Mouse (Mus musculus) ES-Bruce4 (cell line): ENCODE results near the gene Cacnb3. TPM values are rescaled to one million over a fixed set of nuclear protein-coding genes. Genes with fewer than 3 reads are reported as not detected.

Experiments used
- H3K27ac ChIP-seq: 2 replicates; pipeline ENCODE4 v1.5.1; 2012; ENCODE audit warnings: low read length, inconsistent platforms; ENCODE audit not compliant: insufficient read depth
- H3K27me3 ChIP-seq: 2 replicates; pipeline ENCODE4 v1.6.1; 2012; ENCODE audit warnings: mild to moderate bottlenecking, low read length, inconsistent platforms; ENCODE audit not compliant: control insufficient read depth, poor library complexity, insufficient read depth, severe bottlenecking
- H3K36me3 ChIP-seq: 2 replicates; pipeline ENCODE4 v1.6.1; 2012; ENCODE audit warnings: inconsistent platforms, mild to moderate bottlenecking, low read length, moderate library complexity; ENCODE audit not compliant: control insufficient read depth, poor library complexity, insufficient read depth, severe bottlenecking
- H3K4me1 ChIP-seq: one replicate; pipeline ENCODE4 v1.8.1; 2011; ENCODE audit warnings: low read length; ENCODE audit not compliant: control insufficient read depth, insufficient read depth
- H3K4me3 ChIP-seq: 2 replicates; pipeline ENCODE4 v1.5.1; 2011; ENCODE audit warnings: low read depth, mild to moderate bottlenecking, low read length
- H3K9ac ChIP-seq: 2 replicates; pipeline ENCODE4 v1.6.1; 2012; ENCODE audit warnings: low read depth, mild to moderate bottlenecking, inconsistent platforms; ENCODE audit not compliant: poor library complexity, severe bottlenecking
- H3K9me3 ChIP-seq: replicated peaks from 2 replicates; pipeline ENCODE4 v1.6.1; 2012; ENCODE audit warnings: mild to moderate bottlenecking, low read length, inconsistent platforms; ENCODE audit not compliant: control insufficient read depth, poor library complexity, insufficient read depth, severe bottlenecking
- CTCF ChIP-seq: IDR thresholded peaks from one replicate; pipeline ENCODE4 v1.8.1; 2011; ENCODE audit warnings: low read depth, low read length
- EP300 ChIP-seq: IDR thresholded peaks from 2 replicates; pipeline ENCODE4 v1.6.1; 2011; ENCODE audit warnings: low read depth, low read length; ENCODE audit not compliant: insufficient read depth
- POLR2A ChIP-seq: IDR thresholded peaks from one replicate; pipeline ENCODE4 v1.8.1; 2011; ENCODE audit warnings: low read length; ENCODE audit not compliant: insufficient read depth
- polyA plus RNA-seq: library from polyadenylated mRNA; stranded (reverse); fragments of >200 nt; gene quantifications from 2 replicates; pipeline ENCODE4 v1.2.4, GENCODE M21; 2011; ENCODE audit warnings: low read depth; ENCODE audit not compliant: missing spikeins, insufficient read depth, insufficient read length

Gene Cacnb3
- polyA plus RNA-seq, 1 experiment: 16.8 TPM

- Histone ChIP-seq H3K27me3 (no peaks in the 10 kb centered on the region), H3K9me3 (no peaks in the 10 kb centered on the region), H3K4me1 (peaks cover 10% of the 10 kb centered on the region)
Measured at GRCm38 (mm10) chr15:98622721-98623120, 7.9 kb upstream of the Cacnb3 start.

GRCm38 (mm10) chr15:98623361-98623821 is 7.2 kb upstream of the Cacnb3 start:
- H3K9ac ChIP-seq: no peak overlapping the region
- H3K9me3 ChIP-seq: no peaks in the 10 kb centered on the region
- H3K36me3 ChIP-seq: no peaks in the 10 kb centered on the region
- H3K27me3 ChIP-seq: no peaks in the 10 kb centered on the region
- TF ChIP-seq POLR2A (no peak), EP300 (no peak), CTCF (no peak)
- H3K27ac ChIP-seq: no peak overlapping the region
- no peak overlapping the region for H3K4me3 ChIP-seq
- peaks cover 13% of the 10 kb centered on the region for H3K4me1 ChIP-seq

More at GRCm38 (mm10) chr15:98622721-98623120, 7.9 kb upstream of the Cacnb3 start:
- no peaks in the 10 kb centered on the region for H3K36me3 ChIP-seq
- H3K4me3 ChIP-seq: no peak overlapping the region
- peak overlapping the region; percentile 49; the same call in 1 of the 2 replicates for H3K27ac ChIP-seq
- no peak for TF ChIP-seq CTCF
- no peak for TF ChIP-seq EP300
- TF ChIP-seq POLR2A: no peak
- no peak overlapping the region for H3K9ac ChIP-seq

- Histone ChIP-seq H3K4me3 (no peak overlapping the region), H3K4me1 (peaks cover 14% of the 10 kb centered on the region), H3K9ac (no peak overlapping the region; the same call in 1 of the 2 replicates), H3K36me3 (no peaks in the 10 kb centered on the region), H3K27me3 (no peaks in the 10 kb centered on the region), H3K9me3 (no peaks in the 10 kb centered on the region), H3K27ac (peak overlapping the region; percentile 65)
- TF ChIP-seq CTCF (no peak), EP300 (no peak), POLR2A (no peak)
Measured at GRCm38 (mm10) chr15:98626078-98626477, 4.6 kb upstream of the Cacnb3 start.

- Histone ChIP-seq H3K9me3 (no peaks in the 10 kb centered on the region), H3K9ac (no peak overlapping the region), H3K36me3 (no peaks in the 10 kb centered on the region), H3K4me3 (no peak overlapping the region), H3K27me3 (no peaks in the 10 kb centered on the region), H3K4me1 (peaks cover 14% of the 10 kb centered on the region), H3K27ac (peak overlapping the region; percentile 62)
- TF ChIP-seq POLR2A (no peak), CTCF (peak; percentile 30)
Measured at GRCm38 (mm10) chr15:98626487-98627212, 4.0 kb upstream of the Cacnb3 start.

- TF ChIP-seq CTCF (no peak), POLR2A (no peak), EP300 (no peak)
- Histone ChIP-seq H3K9ac (peak overlapping the region; percentile 21; the same call in 1 of the 2 replicates), H3K27me3 (no peaks in the 10 kb centered on the region), H3K4me3 (peak overlapping the region; percentile 27), H3K36me3 (no peaks in the 10 kb centered on the region), H3K4me1 (peaks cover 4% of the 10 kb centered on the region), H3K9me3 (no peaks in the 10 kb centered on the region), H3K27ac (no peak overlapping the region)
Measured at GRCm38 (mm10) chr15:98628589-98629254, 1.9 kb upstream of the Cacnb3 start.

GRCm38 (mm10) chr15:98629464-98629863 is 1.2 kb upstream of the Cacnb3 start:
- Histone ChIP-seq H3K27ac (no peak overlapping the region), H3K4me1 (peaks cover 4% of the 10 kb centered on the region), H3K9me3 (no peaks in the 10 kb centered on the region), H3K4me3 (no peak overlapping the region), H3K27me3 (no peaks in the 10 kb centered on the region), H3K36me3 (no peaks in the 10 kb centered on the region), H3K9ac (no peak overlapping the region)
- TF ChIP-seq CTCF (no peak), EP300 (no peak)
